Mouse (Mus musculus): ENCODE results near the gene Pigo. TPM values are rescaled to one million over a fixed set of nuclear protein-coding genes. Genes with fewer than 3 reads are reported as not detected.
"Not testable (repeated sequence)": the region's sequence is repeated elsewhere in the genome, so short reads cannot be mapped to it uniquely, and the experiment has no call there.

Gene Pigo
- polyA plus RNA-seq, 1 experiment from 2014 or later = 2.5 TPM

DNA sequence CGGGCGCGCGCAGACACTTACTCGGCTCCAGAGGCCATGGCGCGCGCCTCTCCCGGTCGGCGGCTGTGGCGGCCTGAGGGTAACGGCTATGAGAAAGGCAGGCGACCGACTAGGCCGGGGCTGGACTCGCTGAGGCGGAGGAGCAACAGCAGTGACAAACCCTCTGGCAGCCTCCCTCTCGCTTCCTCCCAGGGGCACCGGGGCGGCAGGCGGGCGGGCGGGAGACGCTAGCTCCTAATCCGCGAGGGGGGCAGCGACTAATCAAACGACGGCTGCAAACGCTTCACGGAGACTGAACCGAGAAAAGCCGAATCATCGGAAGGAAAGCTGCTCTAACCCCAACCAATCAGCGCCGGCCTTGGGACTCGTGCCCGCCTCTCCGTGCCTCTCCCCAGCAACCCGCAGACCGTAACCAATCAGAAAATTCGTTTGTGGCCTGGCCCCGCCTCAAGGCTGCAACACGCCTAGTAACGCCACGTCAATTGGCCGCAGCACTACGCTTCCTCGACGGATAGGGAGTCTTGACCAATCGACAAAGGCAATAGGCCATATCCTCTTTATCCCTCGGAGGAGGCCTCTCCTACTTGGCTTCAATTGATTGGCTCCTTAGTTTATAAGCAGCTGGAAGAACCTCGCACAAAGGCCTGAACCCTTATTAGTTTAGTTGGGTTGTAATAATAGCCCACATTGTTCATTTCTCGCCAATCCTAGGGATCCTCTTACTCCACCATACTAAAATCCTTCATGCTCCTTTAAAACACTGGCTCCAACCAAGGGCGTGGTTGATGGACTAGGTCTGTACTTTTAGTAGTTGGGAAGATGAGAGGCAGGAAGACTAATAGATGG is 25.3 kb downstream of the Pigo start, which contains the start of gene Vcp:
Gene Vcp (minus strand): TSS at position 367 of the 846 bp plus-strand sequence.
- Histone ChIP-seq H3K27ac (peak within 1 kb of the TSS; percentile 51), H3K4me3 (ENCODE audit: inconsistent target) (peak within 1 kb of the TSS; percentile 87), H3K79me2 (ENCODE audit: inconsistent target) (peaks cover 42% of the 10 kb centered on the region)
- H3K36me3 ChIP-seq (ENCODE audit: inconsistent target) = not testable (repeated sequence)
- WGBS (ENCODE audit: missing documents) = 1% methylated on average over 44 of the region's 56 CpGs

DNA sequence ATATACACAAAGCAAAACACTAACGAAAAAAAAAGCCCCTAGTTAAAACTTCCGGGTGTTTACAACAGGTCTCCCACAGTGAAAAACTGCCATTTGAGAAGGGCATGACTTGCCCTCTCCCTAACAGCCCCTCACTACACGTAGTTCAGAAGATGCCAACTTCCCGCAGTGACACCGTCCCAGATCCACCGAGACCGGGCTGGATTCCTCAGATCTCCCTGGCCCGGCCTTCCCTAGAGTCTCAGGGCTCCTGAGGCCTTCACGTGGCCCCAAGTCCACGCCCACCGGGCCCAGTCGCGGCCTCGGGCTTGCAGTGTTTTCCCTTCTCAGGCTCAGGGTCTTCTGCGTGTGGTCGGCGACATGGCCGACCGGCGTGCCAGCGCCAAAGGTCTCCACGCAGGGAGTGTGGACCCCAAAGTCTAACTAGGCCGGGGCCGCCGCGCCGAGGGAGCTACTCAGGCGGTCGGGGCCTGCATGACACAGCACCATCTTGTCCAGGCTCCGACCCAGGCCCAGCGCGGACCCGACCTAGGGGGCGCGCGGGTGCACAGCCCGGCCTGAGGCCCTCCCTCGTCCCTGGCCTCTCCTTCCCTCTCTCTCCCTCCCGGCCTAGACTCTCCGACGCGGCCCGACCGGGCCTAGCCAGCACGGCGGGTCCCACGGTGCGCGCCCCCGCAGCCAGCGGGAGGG is 26.0 kb downstream of the Pigo start:
- under 1% methylated on average over 48 of the region's 51 CpGs for WGBS (ENCODE audit: missing documents)
- Histone ChIP-seq H3K27ac (peak overlapping the region; percentile 51), H3K79me2 (ENCODE audit: inconsistent target) (peaks cover 50% of the 10 kb centered on the region), H3K4me3 (ENCODE audit: inconsistent target) (peak overlapping the region; percentile 87), H3K36me3 (ENCODE audit: inconsistent target) (peaks cover 10% of the 10 kb centered on the region)

GRCm38 (mm10) chr4:42998022-42998421 is 27.6 kb downstream of the Pigo start:
- H3K36me3 ChIP-seq (ENCODE audit: inconsistent target) = peaks cover 26% of the 10 kb centered on the region
- no peak overlapping the region; the same call in 1 of the 2 replicates for H3K4me3 ChIP-seq (ENCODE audit: inconsistent target)
- WGBS (ENCODE audit: missing documents) = 39% methylated on average over 2 of the region's 2 CpGs
- peaks cover 66% of the 10 kb centered on the region for H3K79me2 ChIP-seq (ENCODE audit: inconsistent target)
- H3K27ac ChIP-seq = no peak overlapping the region

GRCm38 (mm10) chr4:42988296-42988695 is 37.3 kb downstream of the Pigo start:
- H3K79me2 ChIP-seq (ENCODE audit: inconsistent target) = peaks cover 50% of the 10 kb centered on the region; the same call in 1 of the 2 replicates
- no peak overlapping the region for H3K4me3 ChIP-seq (ENCODE audit: inconsistent target)
- 92% methylated on average over 1 of the region's 1 CpGs for WGBS (ENCODE audit: missing documents)
- peaks cover 94% of the 10 kb centered on the region for H3K36me3 ChIP-seq (ENCODE audit: inconsistent target)
- no peak overlapping the region for H3K27ac ChIP-seq

DNA sequence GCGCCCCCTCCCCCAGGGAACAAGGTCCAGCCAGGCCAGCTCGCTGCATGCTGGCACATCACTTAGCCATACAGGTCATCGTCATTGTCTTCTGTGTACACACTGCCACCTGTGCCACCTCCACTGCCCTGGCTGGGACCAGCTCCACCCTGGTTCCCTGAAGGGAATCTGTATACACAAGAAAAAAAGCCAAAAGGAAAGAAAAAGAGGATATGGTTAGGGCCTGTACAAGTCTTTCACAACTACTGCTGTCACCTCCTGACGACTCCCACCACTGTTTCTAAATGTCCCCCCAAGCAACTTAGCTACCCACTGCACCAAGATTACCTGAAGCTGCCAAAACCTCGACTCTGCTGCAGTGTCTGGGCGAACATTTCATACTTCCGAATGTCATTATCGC is 45.2 kb downstream of the Pigo start:
- not testable (repeated sequence) for H3K4me3 ChIP-seq (ENCODE audit: inconsistent target); H3K27ac ChIP-seq; H3K79me2 ChIP-seq (ENCODE audit: inconsistent target)
- 70% methylated on average over 2 of the region's 8 CpGs for WGBS (ENCODE audit: missing documents)
- H3K36me3 ChIP-seq (ENCODE audit: inconsistent target) = peaks cover 44% of the 10 kb centered on the region

- Histone ChIP-seq H3K79me2 (ENCODE audit: inconsistent target) (no peaks in the 10 kb centered on the region), H3K27ac (no peak overlapping the region), H3K4me3 (ENCODE audit: inconsistent target) (no peak overlapping the region), H3K36me3 (ENCODE audit: inconsistent target) (peaks cover 21% of the 10 kb centered on the region)
- 84% methylated on average over 4 of the region's 4 CpGs for WGBS (ENCODE audit: missing documents)
Observed at GRCm38 (mm10) chr4:42978062-42978461, 47.6 kb downstream of the Pigo start.

DNA sequence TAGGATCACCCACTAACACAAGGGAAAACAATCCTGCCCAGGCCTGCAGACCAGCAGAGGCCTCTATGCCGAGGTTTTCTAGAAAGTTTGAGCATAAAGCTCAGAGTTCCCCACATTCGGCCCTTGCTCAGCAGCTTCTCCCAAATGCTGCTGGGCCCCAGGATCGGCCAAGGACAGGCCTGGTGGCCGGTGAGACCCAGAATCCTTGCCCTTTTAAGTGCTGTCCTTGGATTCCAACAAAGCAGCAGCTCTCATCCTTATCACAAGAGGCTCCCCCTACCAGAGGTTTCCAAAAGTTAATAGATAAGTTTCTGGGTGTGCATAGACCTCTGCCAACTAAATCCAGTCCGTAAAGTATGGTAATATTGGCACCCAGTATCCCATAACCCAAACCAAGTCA is 51.8 kb downstream of the Pigo start:
- WGBS (ENCODE audit: missing documents) = 95% methylated on average over 5 of the region's 5 CpGs
- Histone ChIP-seq H3K27ac (no peak overlapping the region), H3K4me3 (ENCODE audit: inconsistent target) (no peak overlapping the region), H3K79me2 (ENCODE audit: inconsistent target) (no peaks in the 10 kb centered on the region), H3K36me3 (ENCODE audit: inconsistent target) (peaks cover 6% of the 10 kb centered on the region; the same call in 1 of the 2 replicates)

DNA sequence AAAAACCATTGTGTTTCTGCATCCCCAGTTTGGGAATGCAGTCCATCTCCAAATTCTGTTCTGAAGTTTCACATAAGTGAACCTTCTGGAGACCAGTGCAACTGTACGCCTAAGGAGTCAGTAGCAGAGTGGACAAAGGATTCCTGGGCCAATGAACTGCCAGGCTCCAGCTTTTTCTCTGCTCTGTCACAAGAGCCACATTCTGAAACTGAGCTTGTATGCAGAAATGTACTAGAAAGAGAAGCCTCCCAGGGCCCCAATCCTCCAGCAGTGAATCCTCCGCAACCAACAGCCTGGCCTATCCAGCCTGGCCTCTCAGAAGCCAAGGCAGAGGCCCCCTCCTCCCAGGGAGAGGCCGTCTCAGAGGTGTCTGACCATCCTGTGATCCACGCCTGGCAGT is 52.7 kb downstream of the Pigo start:
- H3K36me3 ChIP-seq (ENCODE audit: inconsistent target) = no peaks in the 10 kb centered on the region
- H3K27ac ChIP-seq = no peak overlapping the region
- 90% methylated on average over 4 of the region's 4 CpGs for WGBS (ENCODE audit: missing documents)
- no peak overlapping the region for H3K4me3 ChIP-seq (ENCODE audit: inconsistent target)
- H3K79me2 ChIP-seq (ENCODE audit: inconsistent target) = no peaks in the 10 kb centered on the region

DNA sequence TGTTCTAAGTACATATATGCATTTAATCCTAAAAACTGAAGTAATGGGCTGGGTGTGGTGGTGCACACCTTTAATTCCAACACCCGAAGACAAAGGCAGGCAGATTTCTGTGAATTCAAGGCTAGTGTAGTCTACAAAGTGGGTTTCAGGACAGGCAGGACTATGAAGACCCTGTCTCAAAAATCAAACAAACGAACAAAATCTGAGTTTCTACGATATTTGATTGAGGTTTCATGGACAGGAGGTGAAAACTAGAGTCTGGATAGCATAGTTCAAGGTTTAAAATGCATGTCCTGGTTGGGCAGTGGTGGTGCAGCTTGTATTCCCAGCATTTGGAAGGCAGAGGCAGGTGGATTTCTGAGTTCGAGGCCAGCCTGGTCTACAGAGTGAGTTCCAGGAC is 56.3 kb downstream of the Pigo start, which contains the start of gene 1700022I11Rik:
Gene 1700022I11Rik (plus strand): TSS at position 301 of the 400 bp plus-strand sequence.
- H3K79me2 ChIP-seq (ENCODE audit: inconsistent target) = no peaks in the 10 kb centered on the region

More for the DNA sequence above, 56.3 kb downstream of the Pigo start, which contains the start of gene 1700022I11Rik:
- H3K4me3 ChIP-seq (ENCODE audit: inconsistent target) = no peak within 1 kb of the TSS
- H3K27ac ChIP-seq = no peak within 1 kb of the TSS
- 91% methylated on average over 4 of the region's 4 CpGs for WGBS (ENCODE audit: missing documents)
- no peaks in the 10 kb centered on the region for H3K36me3 ChIP-seq (ENCODE audit: inconsistent target)

Other genes with a start within 250 kb of the Pigo start
- not detected in 3 replicates for gene Fam205a1, start 171.9 kb downstream of the Pigo start, polyA plus RNA-seq (2018)
- not detected in 3 replicates for gene Gm12394, start 169.0 kb downstream of the Pigo start, polyA plus RNA-seq (2018)
- gene Fam205c, start 151.6 kb downstream of the Pigo start, polyA plus RNA-seq (2018) = not detected in 3 replicates
- 0.12 to 0.16 TPM in 2 of 3 replicates, not detected in the other for gene Phf24, start 109.2 kb downstream of the Pigo start, polyA plus RNA-seq (2018)
- 7.1 to 8.8 TPM (median 7.8 TPM) in 3 replicates for gene Dnajb5, start 76.0 kb downstream of the Pigo start, polyA plus RNA-seq (2018)
- 0.24 TPM in 1 of 3 replicates, not detected in the others for gene 1700022I11Rik, start 56.2 kb downstream of the Pigo start, polyA plus RNA-seq (2018)
- 191 to 290 TPM (median 215 TPM) in 3 replicates for gene Vcp, start 25.3 kb downstream of the Pigo start, polyA plus RNA-seq (2018)
- gene Fancg, start 15.3 kb downstream of the Pigo start, polyA plus RNA-seq (2018) = 4.6 to 9.0 TPM (median 7.8 TPM) in 3 replicates
- gene Stoml2, start 5.9 kb upstream of the Pigo start, polyA plus RNA-seq (2018) = 35.0 to 52.0 TPM (median 48.6 TPM) in 3 replicates
- 31.7 to 44.7 TPM (median 36.4 TPM) in 3 replicates for gene Fam214b, start 20.4 kb upstream of the Pigo start, polyA plus RNA-seq (2018)
- gene Unc13b, start 33.1 kb upstream of the Pigo start, polyA plus RNA-seq (2018) = 0.18 to 0.37 TPM (median 0.36 TPM) in 3 replicates
- gene Atp8b5, start 241.3 kb upstream of the Pigo start, polyA plus RNA-seq (2018) = 0.05 to 0.36 TPM in 2 of 3 replicates, not detected in the other

All from macrophage (primary cell).